Mouse (Mus musculus) thymus, postnatal 10 days (tissue): ENCODE results near the gene Selenon.
A peak's percentile ranks its signal among the peaks of the same experiment; 100 is the strongest.

Experiments
- DNase-seq, 2 experiments: peaks; one replicate each; pipeline ENCODE4 v3.0.0; 2021; ENCODE audit warnings: low spot score in 2 of 2

Selenon gene

DNA sequence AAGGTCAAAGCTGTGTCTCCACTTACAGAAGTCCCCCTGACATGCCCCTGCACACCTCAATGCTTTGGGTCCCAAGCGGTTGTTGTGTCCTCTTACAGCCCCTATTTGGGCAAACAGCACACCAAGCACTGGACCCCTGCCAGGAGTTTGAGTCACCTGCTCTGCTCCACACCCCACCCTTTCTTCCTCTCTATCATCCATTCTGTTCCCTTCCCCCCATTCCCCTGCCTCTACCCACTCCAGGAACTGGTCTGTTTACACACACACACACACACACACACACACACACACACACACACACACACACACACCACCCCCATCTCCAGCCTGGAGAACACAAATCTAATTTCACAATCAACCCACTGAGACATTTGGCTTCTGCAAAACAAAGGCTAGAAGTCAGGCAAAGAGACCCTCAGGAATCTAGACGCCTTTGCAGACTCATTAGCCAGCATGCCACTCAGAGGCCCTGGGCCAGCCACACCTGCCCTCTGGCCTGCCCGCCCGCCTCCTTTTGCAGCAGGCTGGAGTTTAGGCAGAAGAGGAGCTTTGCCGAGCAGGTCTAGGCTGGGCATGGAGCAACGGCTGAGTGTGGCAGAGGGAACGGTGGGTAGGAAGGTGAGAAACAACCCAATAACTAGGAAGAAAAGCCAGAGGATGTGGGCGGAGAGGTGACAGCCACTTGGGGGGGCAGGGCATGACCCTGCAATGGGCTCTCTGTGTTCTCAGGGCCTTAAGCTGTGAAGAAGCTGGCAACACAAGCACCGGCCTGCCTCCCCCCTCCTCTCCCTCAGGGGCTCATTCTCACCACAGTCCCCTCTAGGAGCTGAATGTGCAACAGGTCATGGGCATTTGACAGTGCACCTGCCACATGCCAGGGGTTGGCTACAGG is 4.9 kb downstream of the Selenon start:
- no peak for DNase-seq

DNA sequence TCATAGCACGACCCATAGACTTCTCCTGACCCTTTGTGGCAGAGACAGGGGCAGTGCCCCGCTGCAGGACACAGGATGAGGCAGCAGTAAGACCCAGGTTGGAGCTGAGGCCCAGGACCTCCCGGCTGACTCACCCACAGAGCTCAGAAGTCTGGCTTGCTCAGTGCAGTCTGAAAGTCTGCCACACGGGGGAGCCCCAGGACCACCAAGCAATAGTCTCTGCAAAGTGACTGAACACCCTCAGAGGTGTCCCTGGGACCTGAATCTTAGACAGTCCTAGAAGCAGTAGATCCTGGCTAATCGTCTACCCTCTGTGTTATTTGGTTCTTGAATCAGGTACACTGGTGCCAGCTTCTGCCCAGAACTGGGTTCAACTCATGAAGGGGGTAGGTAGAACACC is 8.7 kb downstream of the Selenon start:
- peak; percentile 81 to 96 for DNase-seq

DNA sequence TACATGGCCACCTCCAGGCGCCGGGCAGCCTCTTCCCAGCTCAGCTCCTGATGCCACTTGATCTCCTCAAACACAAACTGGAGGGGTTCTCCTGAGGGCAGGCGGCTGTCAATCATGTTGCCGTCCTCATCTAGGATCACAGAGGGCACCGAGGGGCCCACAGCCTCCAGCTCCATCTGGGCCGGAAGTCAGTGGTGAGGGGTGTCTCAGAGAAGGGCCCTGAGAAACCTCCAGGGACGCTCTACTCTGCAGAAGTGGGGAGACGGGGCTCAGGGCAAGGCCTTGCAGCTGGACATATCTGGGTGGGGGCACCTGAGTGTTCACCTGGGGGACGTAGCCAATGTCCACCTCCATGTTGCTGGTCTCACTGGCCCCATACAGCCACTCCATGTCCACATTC is 9.2 kb downstream of the Selenon start:
- DNase-seq: peak; percentile 23 to 25

DNA sequence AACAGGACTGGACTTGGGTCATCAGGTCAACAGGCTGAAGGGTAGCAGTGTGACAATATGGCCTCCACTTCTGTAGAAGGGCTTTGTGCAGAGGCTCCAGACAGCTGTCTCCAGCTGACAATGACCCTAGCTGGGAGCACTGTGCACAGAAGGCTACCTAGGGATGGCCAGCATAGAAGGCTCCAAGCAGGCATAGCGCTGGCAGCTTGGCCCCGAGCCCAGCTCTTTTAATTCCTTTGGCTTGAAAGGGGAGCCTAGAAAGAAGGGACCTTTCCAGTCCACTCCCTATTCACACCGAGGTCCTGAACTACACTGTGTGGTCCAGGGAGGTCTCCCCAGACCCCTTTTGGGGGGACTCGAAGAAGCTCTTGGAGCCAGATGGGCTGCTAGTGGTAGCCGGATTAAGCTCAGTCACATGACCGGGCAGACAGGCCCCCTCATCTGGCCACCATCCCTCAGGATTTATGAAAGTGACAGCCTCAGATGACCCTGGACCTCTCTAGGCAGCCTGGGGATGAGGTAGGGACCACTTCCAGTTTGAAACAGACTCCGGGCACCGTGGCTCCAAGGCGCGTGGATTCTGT is 12.9 kb downstream of the Selenon start:
- no peak for DNase-seq

DNA sequence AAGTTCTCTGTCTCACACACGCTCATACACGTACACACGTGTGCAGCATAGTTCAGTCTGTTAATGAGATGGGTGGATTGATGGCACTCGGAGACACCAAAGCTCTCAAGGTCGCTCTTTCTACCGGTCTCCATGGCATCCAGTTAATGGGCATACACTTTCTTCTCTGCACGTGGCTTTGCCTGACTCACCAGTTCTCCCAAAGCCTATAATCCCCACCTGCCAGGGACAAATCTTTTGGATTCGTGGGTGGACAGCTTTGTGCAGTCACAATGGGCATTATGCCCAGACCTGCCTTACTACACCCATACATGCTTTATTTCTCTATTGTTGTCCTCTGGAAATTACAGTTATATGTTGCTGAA is 16.2 kb downstream of the Selenon start:
- no peak for DNase-seq

GRCm38 (mm10) chr4:134534932-134535786 is 16.8 kb downstream of the Selenon start, which contains the start of gene Mtfr1l:
Gene Mtfr1l (minus strand): TSS chr4:134535387.
- peak; percentile 93 to 94 for DNase-seq

- DNase-seq: peak; percentile 60 to 73
Observed at GRCm38 (mm10) chr4:134534124-134534886, 17.7 kb downstream of the Selenon start.

- no peak for DNase-seq
Observed at GRCm38 (mm10) chr4:134533421-134533820, 18.5 kb downstream of the Selenon start.

- DNase-seq: no peak
Observed at GRCm38 (mm10) chr4:134532928-134533327, 19.0 kb downstream of the Selenon start.

DNA sequence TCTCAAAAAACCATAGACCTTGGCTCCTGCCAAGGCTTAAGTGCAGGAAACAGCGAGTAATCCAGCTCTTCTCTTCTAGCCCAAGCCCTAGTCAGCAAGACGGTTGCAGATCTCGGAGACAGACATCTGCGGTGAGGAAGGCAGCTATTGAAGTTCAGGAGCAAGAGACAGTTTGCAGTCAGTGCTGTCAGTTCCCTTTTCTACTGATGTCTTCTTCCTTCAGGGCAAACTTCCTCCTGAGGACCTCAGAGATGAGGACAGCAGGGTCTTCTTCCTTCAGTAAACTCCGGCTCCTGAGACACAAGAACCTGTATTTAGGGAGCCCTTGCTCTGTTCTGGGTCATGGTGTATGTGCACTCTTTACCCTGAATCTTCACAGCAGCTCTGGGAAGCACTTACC is 25.7 kb downstream of the Selenon start:
- no peak for DNase-seq

DNA sequence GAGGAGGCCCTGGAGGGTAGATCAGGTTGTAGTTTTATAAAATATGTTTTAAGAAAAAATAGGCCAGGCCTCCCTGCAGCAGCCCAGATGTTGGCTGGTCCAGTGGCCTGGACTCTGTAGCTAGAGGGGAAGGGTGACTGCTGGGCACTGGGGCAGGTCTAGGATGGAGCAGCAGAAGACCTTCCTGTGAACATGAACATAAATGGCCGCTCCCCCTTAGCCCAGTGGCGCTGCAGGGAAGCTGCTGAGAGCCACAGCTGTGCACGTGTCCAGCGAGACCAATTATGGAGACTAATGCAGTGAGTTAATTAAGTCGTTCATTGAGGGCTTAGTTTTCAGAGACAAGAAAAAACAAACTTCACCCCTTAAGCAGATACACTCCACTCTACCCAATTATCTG is 26.2 kb downstream of the Selenon start:
- DNase-seq: no peak

- DNase-seq: no peak
Observed at GRCm38 (mm10) chr4:134523447-134523846, 28.5 kb downstream of the Selenon start.

- no peak for DNase-seq
Observed at GRCm38 (mm10) chr4:134519281-134519680, 32.7 kb downstream of the Selenon start.

- no peak for DNase-seq
Observed at GRCm38 (mm10) chr4:134518541-134518940, 33.4 kb downstream of the Selenon start.

GRCm38 (mm10) chr4:134517719-134518118 is 34.2 kb downstream of the Selenon start:
- DNase-seq: no peak

GRCm38 (mm10) chr4:134516981-134517380 is 35.0 kb downstream of the Selenon start:
- no peak for DNase-seq

DNA sequence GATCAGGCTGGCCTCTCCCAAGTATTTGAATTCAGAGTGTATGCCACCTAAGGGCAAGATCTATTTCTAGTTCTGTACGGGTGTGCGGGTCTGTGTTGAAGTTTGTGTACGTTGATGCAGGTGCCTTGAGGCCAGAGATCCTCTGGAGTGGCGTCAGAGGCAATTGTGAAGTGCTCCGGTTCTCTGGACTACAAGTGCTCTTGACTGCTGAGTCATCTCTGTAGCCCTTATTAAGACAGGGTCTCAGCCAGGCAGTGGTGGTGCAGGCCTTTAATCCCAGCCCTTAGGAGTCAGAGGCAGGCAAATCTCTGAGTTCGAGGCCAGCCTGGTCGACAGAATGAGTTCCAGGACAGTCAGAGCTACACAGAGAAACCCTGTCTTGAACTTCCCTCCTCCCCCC is 36.4 kb downstream of the Selenon start:
- no peak for DNase-seq

DNA sequence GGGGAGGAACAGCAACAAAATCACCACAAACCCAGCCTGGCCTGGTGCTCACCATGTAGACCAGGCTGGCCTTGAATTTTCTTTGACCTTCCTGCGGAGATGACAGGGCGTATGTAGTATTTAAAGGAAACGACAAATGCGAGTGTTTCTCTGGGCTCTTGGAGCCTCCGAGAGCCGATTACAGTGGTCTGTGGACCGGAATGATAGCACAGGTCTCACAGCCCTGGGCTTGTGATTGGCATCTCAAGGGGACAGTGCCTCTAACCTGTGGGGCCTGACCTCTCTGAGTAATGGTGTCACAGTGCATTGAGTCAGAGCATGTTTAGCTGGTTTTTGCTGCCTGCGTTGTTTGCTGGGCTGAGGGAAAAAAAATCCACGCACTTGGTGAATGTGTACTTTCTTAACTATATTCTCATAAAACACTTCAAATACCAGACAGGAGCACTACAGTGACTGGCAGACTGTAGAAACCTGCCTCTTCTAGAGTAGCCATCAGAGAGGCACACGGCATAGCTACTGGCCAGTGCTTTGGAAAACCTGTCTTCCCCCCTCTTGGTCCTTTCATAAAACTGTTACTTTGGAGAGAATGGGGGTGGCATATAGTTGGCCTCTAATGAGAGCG is 37.5 kb downstream of the Selenon start:
- no peak for DNase-seq

GRCm38 (mm10) chr4:134512798-134513197 is 39.2 kb downstream of the Selenon start:
- peak in 1 of 2 experiments; percentile 33 for DNase-seq

- no peak for DNase-seq
Observed at GRCm38 (mm10) chr4:134511730-134512129, 40.2 kb downstream of the Selenon start.

DNA sequence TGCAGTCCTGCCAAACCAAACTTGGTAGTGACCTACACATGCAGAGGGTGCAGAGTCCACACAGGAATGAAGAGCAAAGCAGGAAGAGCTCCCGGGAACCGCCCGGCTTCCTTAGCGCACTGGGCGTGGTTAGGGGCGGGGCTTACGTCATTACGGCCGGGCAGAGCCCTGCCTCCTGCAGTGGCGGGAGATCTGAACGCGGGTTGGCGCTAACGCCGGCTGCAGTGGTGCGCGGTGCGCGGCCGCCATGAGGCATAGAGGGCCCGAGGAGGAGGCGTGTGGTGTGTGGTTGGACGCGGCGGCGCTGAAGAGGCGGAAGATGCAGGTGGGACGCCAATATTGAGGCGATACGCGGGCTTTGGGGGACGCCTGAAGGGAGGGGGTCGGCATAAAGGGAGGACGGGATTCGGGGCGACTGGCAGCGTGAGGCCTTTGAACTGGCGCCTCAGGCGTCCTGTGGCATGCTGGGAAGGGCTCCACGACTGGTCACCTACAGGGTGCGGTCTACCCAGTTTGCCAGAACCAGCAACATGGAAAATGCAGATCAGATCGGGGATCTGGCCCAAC is 41.0 kb downstream of the Selenon start, which contains the start of gene Aunip:
Aunip (plus strand) TSS at position 155 of the 567 bp plus-strand sequence.
- peak; percentile 68 to 84 for DNase-seq
